Mouse (Mus musculus): ENCODE results near the gene Eml6.

- TF ChIP-seq ZC3H11A (IDR thresholded peaks at IDR 0.05; ENCODE audit: borderline replicate concordance, low read depth, low read length) (no peak), ZNF384 (IDR thresholded peaks at IDR 0.05; ENCODE audit: low read depth, low read length) (no peak), HCFC1 (IDR thresholded peaks at IDR 0.05; ENCODE audit: borderline replicate concordance, insufficient read depth, low read length) (no peak), MAFK (IDR thresholded peaks at IDR 0.05; ENCODE audit: insufficient read depth, low read depth, low read length) (no peak), CHD2 (IDR thresholded peaks at IDR 0.05; ENCODE audit: low read depth, low read length) (no peak)
Measured at GRCm38 (mm10) chr11:29725167-29725566, 300.7 kb downstream of the Eml6 start.
